Mouse (Mus musculus) regulatory T cell (primary cell): ENCODE data around the gene Ago4.

ENCODE experiments used
- in situ Hi-C: fragments of 300-600 bp; cut with MboI, MseI; formaldehyde crosslinking; loops from one replicate; pipeline ENCODE4 v1.15.1; 2025; ENCODE audit warnings: high pct_unique_total_duplicates

The Ago4 gene

DNA sequence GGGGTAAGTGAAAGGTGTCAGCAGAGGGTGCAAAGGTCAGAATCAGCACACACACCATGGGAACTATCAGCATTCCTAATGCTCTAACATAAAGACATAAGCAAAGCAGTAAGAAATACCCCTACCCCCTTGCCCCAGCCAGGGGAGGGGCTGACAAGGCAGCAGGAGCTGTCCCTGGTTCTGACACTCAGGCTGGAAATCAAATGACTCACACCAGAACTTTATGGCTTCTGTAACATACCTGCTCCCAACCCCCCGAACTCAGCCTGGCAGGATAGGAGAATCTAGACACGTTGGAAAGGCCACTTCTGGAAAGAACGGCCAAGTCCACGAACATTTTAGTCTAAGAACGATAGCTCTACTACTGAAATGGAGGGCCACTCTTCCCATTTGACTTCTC, 60.2 kb downstream of the Ago4 start:
- in situ Hi-C loops, result no loop called here

DNA sequence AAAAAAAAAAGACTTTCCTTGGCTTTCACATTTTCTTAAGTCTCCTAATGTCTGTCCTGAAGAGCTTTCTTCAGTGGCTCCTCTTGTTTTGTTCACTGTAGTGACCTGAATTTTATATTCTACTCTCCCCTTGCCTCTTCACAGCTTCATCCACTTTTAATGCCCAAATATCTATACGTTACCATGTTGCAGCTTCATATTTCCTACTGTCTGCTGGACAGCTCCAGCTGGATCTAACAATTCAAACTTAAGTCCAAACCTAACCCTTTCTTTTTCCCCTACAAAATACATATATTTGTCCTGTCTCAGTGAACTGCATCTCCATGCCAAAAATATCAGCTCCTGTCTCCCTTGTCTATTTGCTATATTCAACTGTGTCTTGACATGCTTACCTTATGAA, 63.9 kb downstream of the Ago4 start:
- in situ Hi-C loops, result no loop called here

- in situ Hi-C loops, result no loop called here
Measured at GRCm38 (mm10) chr4:126468925-126469324, 64.3 kb downstream of the Ago4 start.

- in situ Hi-C loops, result no loop called here
Measured at GRCm38 (mm10) chr4:126468285-126468901, 64.9 kb downstream of the Ago4 start, which contains the start of gene Ago1. Gene Ago1 (minus strand): TSS chr4:126468583.

DNA sequence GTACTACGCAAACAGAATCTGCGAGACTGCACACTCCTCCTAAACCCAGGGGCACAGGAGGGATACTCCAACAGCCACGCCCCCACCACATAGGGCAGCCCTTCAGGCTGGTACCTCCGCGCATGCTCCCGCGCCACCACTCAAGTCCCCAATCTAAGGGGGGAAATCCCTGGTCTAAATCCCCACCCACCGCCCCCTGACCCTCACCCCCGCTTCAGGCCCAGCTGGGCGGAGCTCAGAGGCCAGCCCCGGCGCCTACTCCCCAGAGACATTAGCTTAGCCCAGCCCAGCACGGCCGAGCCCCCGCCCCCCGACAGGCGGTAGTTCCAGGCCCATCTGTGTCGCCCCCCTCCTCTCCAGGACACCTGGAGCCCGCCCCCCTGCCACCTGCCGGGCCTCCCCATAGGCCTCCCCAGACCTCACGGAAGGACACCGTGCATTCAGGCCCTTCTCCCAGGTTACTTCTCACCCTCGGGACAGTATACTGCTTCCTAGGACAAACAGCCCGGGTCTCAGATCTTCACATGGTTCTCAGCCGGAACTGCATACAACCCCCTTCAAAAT, 65.5 kb downstream of the Ago4 start:
- in situ Hi-C loops, result no loop called here

GRCm38 (mm10) chr4:126466251-126466750, 67.0 kb downstream of the Ago4 start:
- in situ Hi-C loops, result no loop called here

DNA sequence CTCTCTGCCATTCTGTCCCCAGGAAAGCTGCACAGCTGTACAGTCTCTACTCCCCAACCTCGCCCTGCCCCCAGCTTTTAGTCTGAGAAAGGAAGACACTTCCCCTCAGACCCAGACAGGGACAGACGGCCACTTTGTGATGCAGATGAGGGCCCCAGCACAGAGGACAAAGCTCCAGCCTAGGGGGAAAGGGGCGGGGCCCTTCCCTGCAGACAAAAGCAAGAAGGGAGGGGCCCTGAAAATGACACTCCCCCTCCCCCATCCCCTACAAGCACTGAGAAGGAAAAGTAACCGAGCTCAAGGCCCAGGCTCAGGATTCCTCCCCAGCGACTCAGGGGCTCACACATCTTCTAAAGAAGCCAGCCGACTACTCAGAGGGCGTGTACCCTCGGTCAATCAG, 67.4 kb downstream of the Ago4 start:
- in situ Hi-C loops, result no loop called here

- in situ Hi-C loops, result no loop called here
Measured at GRCm38 (mm10) chr4:126464892-126465235, 68.4 kb downstream of the Ago4 start.

DNA sequence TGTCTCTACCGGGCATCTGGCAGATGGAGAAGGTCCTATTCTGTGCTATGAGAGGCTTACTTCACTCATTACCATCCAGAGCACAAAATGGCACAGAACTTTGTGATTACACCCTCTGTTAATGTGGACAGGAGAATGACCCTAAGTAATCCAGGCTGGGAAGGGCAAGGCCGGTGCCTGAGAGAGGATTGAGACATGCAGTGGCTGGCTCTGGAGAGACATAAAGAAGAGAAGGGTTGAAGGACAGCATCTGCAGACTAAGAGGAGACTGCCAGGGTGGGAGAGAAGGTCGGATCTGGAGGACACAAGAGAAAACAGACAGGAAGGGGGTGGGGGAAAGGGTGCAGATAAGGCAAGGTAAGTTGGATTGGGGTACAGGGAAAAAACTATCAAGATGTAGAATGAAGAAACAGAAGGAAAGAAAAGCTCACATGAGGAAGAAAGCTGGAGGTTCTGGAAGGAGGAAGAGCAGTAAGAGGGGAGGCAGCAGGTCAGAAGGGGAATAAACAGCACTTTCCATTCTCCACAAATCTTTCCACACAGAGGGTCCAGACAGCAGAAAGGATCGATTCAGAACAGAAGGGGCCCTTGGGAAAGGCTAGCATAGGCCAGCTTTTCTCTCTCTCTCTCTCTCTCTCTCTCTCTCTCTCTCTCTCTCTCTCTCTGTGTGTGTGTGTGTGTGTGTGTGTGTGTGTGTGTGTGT, 68.9 kb downstream of the Ago4 start:
- in situ Hi-C loops, result no loop called here

- in situ Hi-C loops, result no loop called here
Measured at GRCm38 (mm10) chr4:126455441-126455840, 77.8 kb downstream of the Ago4 start.

DNA sequence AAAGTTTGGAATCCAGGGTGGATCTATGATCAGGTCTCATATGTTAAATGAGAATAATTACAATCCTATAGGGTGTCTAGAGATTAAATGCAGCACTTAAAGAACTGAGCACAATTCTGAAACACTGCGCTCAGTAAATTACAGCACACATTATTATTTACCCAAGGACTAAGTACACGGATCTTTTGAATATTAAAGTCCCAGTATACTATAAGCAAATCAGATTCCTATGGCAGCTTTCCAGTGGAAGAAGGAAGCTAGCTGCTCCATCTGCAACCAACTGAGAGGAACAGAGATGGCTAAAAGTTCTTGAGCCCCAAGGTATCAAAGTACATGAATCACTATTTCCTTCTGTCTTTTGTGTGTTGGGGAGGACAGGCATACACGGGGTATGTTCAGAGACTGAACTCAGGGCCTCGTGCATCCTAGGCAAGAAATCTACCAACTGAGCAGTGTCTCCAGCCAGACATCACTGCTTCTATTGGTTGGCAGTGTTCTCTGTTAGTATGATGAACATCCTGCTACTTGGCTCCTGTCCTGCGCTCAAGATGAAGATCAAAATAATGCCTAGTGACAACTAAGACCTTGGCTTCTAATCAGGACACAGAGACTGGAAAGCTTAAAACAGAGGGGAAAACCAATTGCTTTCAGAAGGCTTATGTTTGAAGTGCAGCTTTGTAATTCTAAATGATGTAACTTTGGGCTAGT, 78.6 kb downstream of the Ago4 start:
- in situ Hi-C loops, result no loop called here

DNA sequence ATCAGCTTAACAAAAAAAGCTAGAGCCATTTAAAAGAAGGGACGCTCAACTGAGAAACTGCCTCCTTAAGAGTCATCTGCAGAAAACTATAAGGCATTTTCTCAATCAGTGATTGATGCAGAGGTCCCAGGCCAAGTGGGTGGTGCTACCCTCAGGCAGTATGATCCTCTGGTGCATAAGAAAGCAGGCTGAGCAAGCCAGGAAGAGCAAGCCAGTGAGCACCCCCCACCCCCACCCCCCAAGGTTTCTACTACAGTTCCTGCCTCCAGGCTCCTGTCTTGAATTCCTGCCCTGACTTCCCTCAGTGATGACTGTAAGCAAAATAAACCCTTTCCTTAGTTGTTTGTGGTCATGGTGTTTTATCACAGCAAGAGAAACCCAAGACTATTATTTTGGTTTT, 83.0 kb downstream of the Ago4 start:
- in situ Hi-C loops, result no loop called here

GRCm38 (mm10) chr4:126447126-126447525, 86.1 kb downstream of the Ago4 start:
- in situ Hi-C loops, result no loop called here

- in situ Hi-C loops, result no loop called here
Measured at GRCm38 (mm10) chr4:126444528-126444927, 88.7 kb downstream of the Ago4 start.
